15 mouse cellular contexts compared by ENCODE assay signal in genomic region chr3:154778836-154779595, GRCm38 (mm10).
DNase-seq lines count a peak whose midpoint lies in the region; ATAC-seq and TF ChIP-seq lines count a peak whose summit lies in the region.
"Had no signal": no experiment of that assay in that cellular context is flagged by ENCODE, and none has a peak within 500 bp of the region (broad histone marks: within the 10 kb centered on the region; RNA-seq: fewer than 3 reads in every experiment).

No protein-coding gene starts in this region.

- 50% methylated on average over 6 of the region's 6 CpGs for WGBS in embryonic facial prominence, embryonic 11.5 days
- 51% methylated on average over 6 of the region's 6 CpGs for WGBS in embryonic facial prominence, embryonic 10.5 days
- WGBS in forebrain, embryonic 16.5 days: 15% methylated on average over 6 of the region's 6 CpGs
- 49% methylated on average over 6 of the region's 6 CpGs for WGBS in midbrain, embryonic 16.5 days

- no peaks in the 10 kb centered on the region for H3K36me3 ChIP-seq in embryonic facial prominence, embryonic 11.5 days (replicated peaks; ENCODE audit: control insufficient read depth, insufficient read depth, low read depth, low read length)
- H3K36me3 ChIP-seq in embryonic facial prominence, embryonic 10.5 days (replicated peaks): no peaks in the 10 kb centered on the region
- no peaks in the 10 kb centered on the region for H3K36me3 ChIP-seq in forebrain, embryonic 16.5 days (ENCODE audit: control insufficient read depth, insufficient read depth)
- H3K36me3 ChIP-seq in midbrain, embryonic 16.5 days (ENCODE audit: control insufficient read depth, insufficient read depth, low read length): no peaks in the 10 kb centered on the region
- H3K36me3 ChIP-seq: G1E; liver, embryonic 12.5 days had no signal

- TF ChIP-seq POLR2A in brain, embryonic 14.5 days (IDR thresholded peaks at IDR 0.05; ENCODE audit: borderline replicate concordance, extremely low read depth, insufficient read depth, insufficient read length, poor library complexity, severe bottlenecking): no peak

- no peaks in the 10 kb centered on the region for H3K9me3 ChIP-seq in embryonic facial prominence, embryonic 11.5 days (replicated peaks; ENCODE audit: control insufficient read depth, low read length)
- H3K9me3 ChIP-seq in embryonic facial prominence, embryonic 10.5 days: no peaks in the 10 kb centered on the region
- H3K9me3 ChIP-seq in forebrain, embryonic 16.5 days (ENCODE audit: control insufficient read depth, low read length): no peaks in the 10 kb centered on the region
- H3K9me3 ChIP-seq in midbrain, embryonic 16.5 days (replicated peaks; ENCODE audit: control insufficient read depth, low read length, poor library complexity, severe bottlenecking): no peaks in the 10 kb centered on the region
- H3K9me3 ChIP-seq: liver, embryonic 12.5 days had no signal

- peak; percentile 63; the same call in 1 of the 2 replicates for ATAC-seq in embryonic facial prominence, embryonic 11.5 days (replicated peaks; ENCODE audit: insufficient number of reproducible peaks, low FRiP score, low TSS enrichment, low read depth)
- peak; percentile 91 for ATAC-seq in forebrain, embryonic 16.5 days
- ATAC-seq in midbrain, embryonic 16.5 days: peak; percentile 53; the same call in 1 of the 2 replicates
- ATAC-seq: liver, embryonic 12.5 days had no signal

- H3K4me3 ChIP-seq in embryonic facial prominence, embryonic 11.5 days (ENCODE audit: low read depth, low read length): no peak overlapping the region
- H3K4me3 ChIP-seq in embryonic facial prominence, embryonic 10.5 days: no peak overlapping the region
- H3K4me3 ChIP-seq in forebrain, embryonic 16.5 days (replicated peaks; ENCODE audit: low read length): no peak overlapping the region
- no peak overlapping the region for H3K4me3 ChIP-seq in midbrain, embryonic 16.5 days (ENCODE audit: low read depth, low read length)
- H3K4me3 ChIP-seq: layer of hippocampus, adult 2 months; liver, embryonic 12.5 days had no signal

- no peak for TF ChIP-seq CTCF in brain, embryonic 14.5 days (IDR thresholded peaks at IDR 0.05; ENCODE audit: borderline replicate concordance, extremely low read depth, insufficient read depth, insufficient read length)

- H3K27ac ChIP-seq in embryonic facial prominence, embryonic 11.5 days (replicated peaks; ENCODE audit: low read depth, low read length): no peak overlapping the region
- no peak overlapping the region for H3K27ac ChIP-seq in embryonic facial prominence, embryonic 10.5 days (replicated peaks)
- no peak overlapping the region for H3K27ac ChIP-seq in forebrain, embryonic 16.5 days (ENCODE audit: low read length)
- no peak overlapping the region; the same call in 1 of the 2 replicates for H3K27ac ChIP-seq in midbrain, embryonic 16.5 days (ENCODE audit: low read length)
- H3K27ac ChIP-seq: layer of hippocampus, adult 2 months; liver, embryonic 12.5 days had no signal

- no peak overlapping the region for H3K4me2 ChIP-seq in embryonic facial prominence, embryonic 11.5 days (ENCODE audit: low read depth, low read length)
- H3K4me2 ChIP-seq in forebrain, embryonic 16.5 days (ENCODE audit: low read length): no peak overlapping the region
- no peak overlapping the region for H3K4me2 ChIP-seq in midbrain, embryonic 16.5 days (ENCODE audit: low read length)
- H3K4me2 ChIP-seq: liver, embryonic 12.5 days had no signal

- H3K9ac ChIP-seq in embryonic facial prominence, embryonic 11.5 days (replicated peaks; ENCODE audit: low read length): no peak overlapping the region
- no peak overlapping the region for H3K9ac ChIP-seq in forebrain, embryonic 16.5 days (replicated peaks; ENCODE audit: low read depth, low read length)
- H3K9ac ChIP-seq in midbrain, embryonic 16.5 days (ENCODE audit: low read depth, low read length): no peak overlapping the region
- H3K9ac ChIP-seq: liver, embryonic 12.5 days had no signal

- peak; percentile 25 for DNase-seq in embryonic facial prominence, embryonic 11.5 days (ENCODE audit: low spot score)
- DNase-seq in embryonic facial prominence, embryonic 10.5 days (ENCODE audit: low spot score): no peak
- peak; percentile 93 for DNase-seq in brain, embryonic 14.5 days (ENCODE audit: low read depth)
- DNase-seq in adrenal gland, adult 18-20 months (ENCODE audit: low spot score in 2 of 2): no peak
- DNase-seq in kidney, postnatal 4 days: no peak
- DNase-seq in adipocyte (ENCODE audit: low spot score): no peak
- DNase-seq: cerebellum, adult 8-10 months; heart, adult 18-20 months; kidney, adult 8-10 months; lung, postnatal 10 days had no signal

- no peaks in the 10 kb centered on the region for H3K27me3 ChIP-seq in embryonic facial prominence, embryonic 11.5 days (ENCODE audit: control insufficient read depth, insufficient read depth, low read length)
- no peaks in the 10 kb centered on the region for H3K27me3 ChIP-seq in embryonic facial prominence, embryonic 10.5 days (replicated peaks; ENCODE audit: low read depth, poor library complexity, severe bottlenecking)
- no peaks in the 10 kb centered on the region for H3K27me3 ChIP-seq in forebrain, embryonic 16.5 days (replicated peaks; ENCODE audit: control insufficient read depth, insufficient read depth, low read length)
- H3K27me3 ChIP-seq in midbrain, embryonic 16.5 days (ENCODE audit: control insufficient read depth, insufficient read depth, low read depth, low read length): no peaks in the 10 kb centered on the region
- H3K27me3 ChIP-seq: liver, embryonic 12.5 days had no signal

- H3K4me1 ChIP-seq in embryonic facial prominence, embryonic 11.5 days (ENCODE audit: control insufficient read depth, insufficient read depth, low read length): no peaks in the 10 kb centered on the region
- peaks cover 28% of the 10 kb centered on the region for H3K4me1 ChIP-seq in embryonic facial prominence, embryonic 10.5 days
- H3K4me1 ChIP-seq in forebrain, embryonic 16.5 days (replicated peaks; ENCODE audit: control insufficient read depth, insufficient read depth, low read length): peaks cover 8% of the 10 kb centered on the region
- peaks cover 11% of the 10 kb centered on the region; the same call in 1 of the 2 replicates for H3K4me1 ChIP-seq in midbrain, embryonic 16.5 days (ENCODE audit: control insufficient read depth, insufficient read depth, low read length)
- H3K4me1 ChIP-seq: liver, embryonic 12.5 days had no signal

Comparison
In these comparisons a context has a peak if more than half of its experiments do, and no peak if none do; other contexts are left out.
1. DNase-seq: peak in embryonic facial prominence, embryonic 11.5 days (single experiment) and brain, embryonic 14.5 days (single experiment); none in embryonic facial prominence, embryonic 10.5 days (single experiment), adrenal gland, adult 18-20 months (0 of 2), kidney, postnatal 4 days (0 of 2) and adipocyte (single experiment).
2. Peak in every context shown above with its lines, with median percentiles within 50 percentile points of each other: ATAC-seq.